Mouse (Mus musculus): ENCODE results near the gene Ndufaf1.
A peak's percentile ranks its signal among the peaks of the same experiment; 100 is the strongest.
"Not testable (repeated sequence)": the region's sequence is repeated elsewhere in the genome, so short reads cannot be mapped to it uniquely, and the experiment has no call there.

Ndufaf1 gene

GRCm38 (mm10) chr2:119662220-119663182, at the start of gene Ndufaf1:
Gene Ndufaf1, minus strand, starts transcription at chr2:119662827.
- DNase-seq: peak; percentile 82 to 88

DNA sequence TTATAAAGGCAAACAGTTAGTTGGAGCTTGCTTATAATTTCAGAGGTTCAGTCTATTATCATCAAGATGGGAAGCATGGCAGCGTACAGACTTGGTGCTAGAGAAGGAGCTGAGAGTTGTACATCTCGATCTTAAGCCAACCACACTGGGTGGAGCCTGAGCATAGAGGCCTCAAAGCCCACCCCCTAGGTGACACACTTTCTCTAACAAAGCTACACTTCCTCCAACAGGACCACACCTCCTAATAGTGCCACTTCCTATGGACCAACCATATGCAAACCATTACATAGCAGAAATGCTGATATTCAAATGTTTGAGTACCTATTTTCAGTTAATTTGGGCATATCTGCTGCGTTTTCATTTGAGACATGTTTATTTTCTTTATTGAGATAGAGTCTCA, 47.4 kb upstream of the Ndufaf1 start:
- DNase-seq: no peak

DNA sequence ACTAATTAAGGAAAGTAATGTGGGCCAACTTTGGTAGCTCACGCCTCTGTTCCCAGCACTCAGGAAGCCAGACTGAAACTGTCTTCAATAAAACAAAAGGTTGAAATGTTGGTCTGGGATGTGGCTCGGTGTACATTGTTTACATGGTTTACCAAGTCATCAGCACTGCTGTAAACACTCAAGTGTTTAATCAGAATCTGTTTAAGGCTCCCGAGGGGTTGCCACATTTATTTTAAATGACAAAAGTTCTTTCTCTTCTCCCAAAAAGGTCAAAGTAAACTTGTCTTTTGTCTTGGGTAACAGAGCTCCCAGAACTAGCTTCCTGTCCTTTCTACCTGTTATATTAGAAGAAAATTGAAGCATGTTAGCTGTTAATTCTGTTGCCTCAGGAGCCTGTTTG, 45.0 kb upstream of the Ndufaf1 start:
- no peak for DNase-seq

DNA sequence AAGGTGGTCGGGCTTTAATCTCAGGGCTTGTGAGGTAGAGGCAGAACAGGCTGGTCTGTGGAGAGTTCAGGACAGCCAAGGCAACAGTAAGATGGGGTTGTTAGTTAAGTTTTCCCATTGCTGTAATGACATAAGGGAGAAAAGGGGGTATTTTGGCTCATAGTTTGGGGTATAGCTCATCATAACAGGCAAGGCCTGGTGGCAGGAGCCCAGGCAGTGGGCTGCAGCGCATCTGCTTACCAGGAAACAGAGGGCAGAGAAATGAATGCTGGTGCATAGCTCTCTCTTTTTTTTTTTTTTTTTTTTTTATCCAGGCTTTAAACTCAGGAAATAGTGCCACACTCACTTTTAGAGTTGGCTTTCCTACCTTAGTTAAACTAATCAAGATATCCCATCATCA, 40.5 kb upstream of the Ndufaf1 start:
- DNase-seq: no peak

- DNase-seq: no peak
These were observed 37.3 kb upstream of the Ndufaf1 start for GRCm38 (mm10) chr2:119699962-119700361.

DNA sequence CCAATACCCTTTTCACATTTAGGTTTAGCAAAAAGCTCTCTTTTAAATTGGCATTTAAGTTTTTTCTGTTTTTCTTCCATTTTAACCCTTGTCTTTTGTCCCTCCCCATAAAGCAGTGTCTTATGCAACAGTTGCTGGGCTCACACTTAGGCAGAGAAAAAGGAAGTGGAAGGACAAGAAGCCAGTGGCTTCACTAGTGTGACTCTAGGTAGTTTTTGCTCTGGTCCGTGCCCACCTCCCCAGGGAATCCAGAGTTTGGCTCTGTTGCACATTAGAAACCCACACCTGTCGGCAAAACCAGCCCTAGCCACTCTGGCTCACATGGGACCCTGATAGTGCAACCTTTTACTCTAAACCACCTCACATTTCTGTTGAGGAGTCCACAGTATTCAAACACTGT, 35.8 kb upstream of the Ndufaf1 start:
- DNase-seq: no peak

DNA sequence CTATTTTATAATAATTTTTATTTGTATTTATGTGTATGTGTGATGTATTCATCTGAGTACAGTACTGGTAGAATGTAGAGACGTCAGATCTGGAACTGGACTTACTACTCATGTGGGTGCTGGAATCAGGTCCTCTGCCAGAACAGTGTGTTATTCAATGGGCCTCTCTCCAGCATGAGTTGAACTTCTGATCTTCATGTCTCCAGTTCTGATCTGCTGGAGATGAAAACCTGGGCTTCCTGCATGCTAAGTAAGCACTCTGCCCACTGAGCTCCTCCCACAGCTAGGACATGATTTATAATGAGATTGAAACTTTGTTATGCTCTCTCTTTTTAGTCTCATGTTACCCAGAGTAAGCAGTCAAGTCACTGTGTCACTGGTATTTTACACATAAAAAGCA, 33.5 kb upstream of the Ndufaf1 start:
- DNase-seq: no peak

DNA sequence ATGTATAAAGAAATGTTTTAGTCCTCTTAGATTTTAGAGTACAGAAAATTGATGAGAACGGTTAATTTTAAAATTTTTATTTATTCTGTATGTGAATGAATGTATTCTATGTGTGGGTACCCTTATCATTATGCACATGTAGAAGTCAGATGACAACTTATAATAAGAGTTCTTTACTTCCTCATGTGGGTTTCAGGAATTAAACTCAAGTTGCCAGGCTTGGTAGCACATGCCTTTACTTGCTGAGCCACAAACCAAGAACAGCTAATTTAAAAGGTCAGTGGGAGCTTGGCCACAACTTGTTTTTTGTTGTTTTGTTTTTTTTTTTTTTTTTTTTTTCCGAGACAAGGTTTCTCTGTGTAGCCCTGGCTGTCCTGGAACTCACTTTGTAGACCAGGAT, 32.2 kb upstream of the Ndufaf1 start:
- DNase-seq: no peak

DNA sequence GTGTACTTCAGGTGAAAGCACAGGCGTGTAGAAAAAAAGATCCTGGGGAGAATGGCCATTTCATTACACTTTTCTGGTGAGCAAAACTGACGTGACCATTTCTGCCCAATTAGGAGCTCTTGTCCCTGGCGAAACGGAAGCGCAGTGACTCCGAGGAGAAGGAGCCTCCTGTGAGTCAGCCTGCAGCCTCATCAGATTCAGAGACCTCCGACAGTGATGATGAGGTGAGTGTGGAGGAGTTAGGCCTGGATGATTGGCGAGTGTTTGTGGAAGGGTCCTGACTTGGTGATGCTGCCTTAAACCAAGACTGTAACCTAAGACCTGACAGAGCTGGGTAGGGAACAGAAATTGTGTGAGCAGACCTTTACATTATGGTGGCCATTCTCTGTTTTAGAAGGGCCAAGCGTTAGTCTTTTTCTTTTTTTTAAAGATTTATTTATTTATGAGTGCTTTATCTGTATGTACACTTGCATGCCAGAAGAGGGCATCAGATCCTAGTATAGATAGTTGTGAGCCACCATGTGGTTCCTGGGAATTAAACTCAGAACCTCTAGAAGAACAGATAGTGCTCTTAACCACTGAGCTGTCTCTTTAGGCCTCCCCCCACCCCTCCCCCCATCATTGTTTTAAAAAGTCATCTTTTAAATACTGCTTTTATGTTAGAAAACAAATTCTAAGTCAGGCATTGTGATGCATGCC, 29.5 kb upstream of the Ndufaf1 start:
- peak; percentile 62 to 74 for DNase-seq

GRCm38 (mm10) chr2:119683706-119684105, 21.1 kb upstream of the Ndufaf1 start:
- DNase-seq: no peak

- no peak for DNase-seq
These were observed 13.2 kb upstream of the Ndufaf1 start for GRCm38 (mm10) chr2:119675831-119676230.

GRCm38 (mm10) chr2:119675215-119675784, 12.7 kb upstream of the Ndufaf1 start:
- no peak for DNase-seq

GRCm38 (mm10) chr2:119674525-119675214, 12.0 kb upstream of the Ndufaf1 start, which contains the start of gene Rtf1:
Gene Rtf1, plus strand, starts transcription at chr2:119675068.
- peak; percentile 97 to 98 for DNase-seq

GRCm38 (mm10) chr2:119669010-119669409, 6.4 kb upstream of the Ndufaf1 start:
- peak in 1 of 2 experiments; percentile 9 for DNase-seq

DNA sequence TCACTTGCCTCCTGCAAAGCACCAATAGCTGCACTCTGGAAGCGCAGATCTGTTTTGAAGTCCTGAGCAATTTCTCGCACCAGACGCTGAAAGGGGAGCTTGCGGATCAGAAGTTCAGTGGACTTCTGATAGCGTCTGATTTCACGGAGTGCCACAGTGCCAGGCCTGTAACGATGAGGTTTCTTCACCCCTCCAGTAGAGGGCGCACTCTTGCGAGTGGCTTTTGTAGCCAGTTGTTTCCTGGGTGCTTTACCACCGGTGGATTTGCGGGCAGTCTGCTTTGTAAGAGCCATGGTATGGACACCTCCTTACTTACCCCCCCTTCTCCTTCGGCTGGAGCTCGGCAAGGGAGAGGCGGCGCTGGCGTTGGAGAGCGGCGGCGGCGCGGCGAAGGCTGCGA, 3.1 kb upstream of the Ndufaf1 start:
- DNase-seq: not testable (repeated sequence)

GRCm38 (mm10) chr2:119644254-119644653, 18.4 kb downstream of the Ndufaf1 start:
- DNase-seq: no peak

- DNase-seq: no peak
These were observed 21.3 kb downstream of the Ndufaf1 start for GRCm38 (mm10) chr2:119641214-119641912.

- DNase-seq: no peak
These were observed 25.8 kb downstream of the Ndufaf1 start for GRCm38 (mm10) chr2:119636781-119637180.

DNA sequence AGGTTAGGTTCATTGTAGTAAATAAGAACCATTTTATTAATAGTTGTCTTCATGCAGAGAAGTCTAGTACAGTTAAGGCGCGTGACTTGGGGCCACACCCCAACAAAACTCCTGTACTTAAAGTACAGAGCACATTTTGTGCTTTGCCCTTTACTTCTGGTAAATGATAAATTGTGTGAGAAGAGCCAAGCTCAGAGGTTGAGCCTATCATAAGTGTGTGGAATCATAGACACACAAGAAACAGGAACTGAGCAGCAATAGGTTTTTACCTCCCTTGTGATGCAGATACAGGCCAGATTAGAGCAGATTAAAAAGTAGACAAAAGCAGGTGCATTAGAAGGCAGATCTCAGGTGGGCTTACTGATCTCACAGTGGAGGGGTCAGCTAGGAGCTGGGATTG, 41.3 kb downstream of the Ndufaf1 start:
- no peak for DNase-seq

- DNase-seq: not testable (repeated sequence)
These were observed 43.6 kb downstream of the Ndufaf1 start for GRCm38 (mm10) chr2:119619002-119619401.

- DNase-seq: peak; percentile 94
These were observed 44.2 kb downstream of the Ndufaf1 start, which contains the start of the genes Nusap1 and Oip5 for GRCm38 (mm10) chr2:119618199-119618982. Gene Nusap1, plus strand, starts transcription at chr2:119618298. Gene Oip5, minus strand, starts transcription at chr2:119618469.

Data from lung, postnatal 4 days (tissue).